Mouse (Mus musculus) testis, postnatal 14 days (tissue): ENCODE results near the gene Sema4d.

Experiments used
- DNase-seq: peaks from one replicate; pipeline ENCODE4 v3.0.0; 2021; ENCODE audit warnings: low spot score

Sema4d gene

GRCm38 (mm10) chr13:51814646-51815045, 21.1 kb upstream of the Sema4d start:
- DNase-seq = no peak

GRCm38 (mm10) chr13:51813621-51814615, 20.4 kb upstream of the Sema4d start:
- no peak for DNase-seq

GRCm38 (mm10) chr13:51808141-51808540, 14.6 kb upstream of the Sema4d start:
- peak; percentile 39 for DNase-seq

GRCm38 (mm10) chr13:51806220-51806619, 12.7 kb upstream of the Sema4d start:
- no peak for DNase-seq

- DNase-seq = no peak
Measured at GRCm38 (mm10) chr13:51805634-51806033, 12.1 kb upstream of the Sema4d start.

- DNase-seq = no peak
Measured at GRCm38 (mm10) chr13:51800921-51801320, 7.4 kb upstream of the Sema4d start.

GRCm38 (mm10) chr13:51799735-51800522, 6.4 kb upstream of the Sema4d start:
- DNase-seq = no peak

- no peak for DNase-seq
Measured at GRCm38 (mm10) chr13:51797899-51798746, 4.6 kb upstream of the Sema4d start.

GRCm38 (mm10) chr13:51793948-51794347, 401 bp upstream of the Sema4d start:
- no peak for DNase-seq

GRCm38 (mm10) chr13:51792729-51793424, 670 bp downstream of the Sema4d start:
- DNase-seq = no peak

- no peak for DNase-seq
Measured at GRCm38 (mm10) chr13:51792135-51792573, 1.4 kb downstream of the Sema4d start.

GRCm38 (mm10) chr13:51791604-51792003, 1.9 kb downstream of the Sema4d start:
- DNase-seq = no peak

GRCm38 (mm10) chr13:51790793-51791192, 2.8 kb downstream of the Sema4d start:
- no peak for DNase-seq

GRCm38 (mm10) chr13:51787858-51788257, 5.7 kb downstream of the Sema4d start:
- no peak for DNase-seq

- DNase-seq = no peak
Measured at GRCm38 (mm10) chr13:51786616-51787015, 6.9 kb downstream of the Sema4d start.

GRCm38 (mm10) chr13:51784476-51784875, 9.1 kb downstream of the Sema4d start:
- DNase-seq = no peak

GRCm38 (mm10) chr13:51783857-51784256, 9.7 kb downstream of the Sema4d start:
- no peak for DNase-seq

- DNase-seq = no peak
Measured at GRCm38 (mm10) chr13:51780509-51781155, 12.9 kb downstream of the Sema4d start.

GRCm38 (mm10) chr13:51778983-51779962, 14.3 kb downstream of the Sema4d start:
- DNase-seq = no peak
